Mouse (Mus musculus): Measurements from ENCODE around the gene Abcb11. TPM values are rescaled to one million over a fixed set of nuclear protein-coding genes. Genes with fewer than 3 reads are reported as not detected.
A peak's percentile ranks its signal among the peaks of the same experiment; 100 is the strongest.

The Abcb11 gene
- 0.19 and 0.21 TPM in 2 replicates for polyA plus RNA-seq (2015; fragmentation: Nextera tagmentation; extraction: Ambion mirVana)

DNA sequence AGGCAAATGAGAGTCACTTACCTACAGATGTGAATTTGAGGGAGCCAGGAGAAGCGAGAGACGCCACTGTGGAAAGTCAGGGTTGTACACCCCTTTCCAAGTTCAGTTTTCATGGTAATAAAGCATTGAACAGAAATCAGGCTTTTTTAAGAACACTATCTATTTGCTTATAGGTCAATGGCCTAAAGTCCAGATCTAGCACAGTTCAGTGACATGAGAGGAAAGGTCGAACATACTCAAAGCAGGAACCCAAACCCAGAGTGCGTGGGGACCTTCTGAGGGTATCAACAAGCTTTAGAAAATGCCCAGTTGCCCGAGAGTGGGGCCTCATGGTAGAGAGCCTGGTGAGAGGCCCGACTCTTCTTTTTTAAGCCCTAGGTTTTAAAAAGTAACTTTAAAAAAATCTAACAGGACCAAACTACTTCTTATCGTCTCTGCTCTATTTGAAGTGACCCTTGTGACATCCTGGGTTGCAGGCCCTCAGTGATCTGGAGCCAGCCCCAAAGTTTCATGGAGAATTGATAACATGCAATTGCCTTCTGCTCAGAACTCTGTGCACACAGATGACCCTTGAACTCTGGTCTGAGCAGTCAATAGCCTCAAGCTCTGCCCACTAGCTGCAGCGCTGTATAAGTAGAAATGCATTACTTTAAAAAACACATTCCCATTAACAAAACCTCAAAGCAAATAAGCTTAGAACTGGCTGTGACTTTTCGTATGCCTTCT is at the start of gene Abcb11:
Gene Abcb11 (minus strand): TSS at position 121 of the 726 bp plus-strand sequence.
- Histone ChIP-seq H3K4me1 (replicated peaks; ENCODE audit: control insufficient read depth, insufficient read depth, low read length) (no peaks in the 10 kb centered on the region), H3K4me2 (ENCODE audit: low read depth, low read length) (no peak within 1 kb of the TSS), H3K27ac (ENCODE audit: low read length) (no peak within 1 kb of the TSS), H3K4me3 (ENCODE audit: low read length) (no peak within 1 kb of the TSS), H3K36me3 (ENCODE audit: control insufficient read depth, insufficient read depth, low read length) (no peaks in the 10 kb centered on the region), H3K9me3 (ENCODE audit: control insufficient read depth, low read length) (no peaks in the 10 kb centered on the region), H3K9ac (ENCODE audit: low read length) (no peak within 1 kb of the TSS), H3K27me3 (ENCODE audit: control insufficient read depth, insufficient read depth, low read depth, low read length) (no peaks in the 10 kb centered on the region)
- 81% methylated on average over 9 of the region's 9 CpGs for WGBS
- no peak for ATAC-seq (ENCODE audit: low read depth)

DNA sequence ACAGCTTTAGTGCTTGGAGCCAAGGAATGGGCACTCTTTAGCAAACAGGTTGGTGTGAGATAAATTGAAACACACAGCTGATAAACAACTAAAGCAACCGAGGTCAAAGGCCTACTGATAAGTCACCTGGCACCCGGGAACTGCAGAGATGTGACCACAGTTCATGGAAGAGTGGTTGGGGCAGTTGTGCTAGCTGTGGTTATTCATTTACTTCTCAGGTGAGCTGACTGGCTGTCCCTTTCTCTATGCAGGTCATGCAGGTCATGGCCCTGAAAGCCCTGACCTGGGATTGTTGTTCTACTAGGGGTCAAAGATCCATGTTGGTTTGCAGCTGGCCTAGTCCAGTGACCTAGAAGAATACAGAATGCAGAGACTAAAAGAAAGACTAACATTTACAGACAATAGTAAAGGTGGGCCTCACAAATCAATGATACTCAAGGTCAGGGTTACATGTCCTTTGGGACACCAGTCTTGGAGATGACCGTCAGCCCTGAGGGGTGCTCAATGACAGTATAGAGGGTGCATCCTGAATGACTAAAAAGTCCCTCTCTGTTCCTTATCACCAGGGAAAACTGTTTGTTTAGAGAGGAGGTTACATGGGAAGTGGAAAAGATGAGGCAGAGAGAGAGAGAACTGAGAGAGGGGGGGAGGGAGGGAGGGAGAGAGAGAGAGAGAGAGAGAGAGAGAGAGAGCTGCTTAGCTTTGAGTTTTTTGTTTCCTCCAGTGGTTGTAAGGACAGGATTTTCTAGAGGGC is 43.9 kb upstream of the Abcb11 start:
- no peak overlapping the region for H3K4me3 ChIP-seq (ENCODE audit: low read length)
- no peak for ATAC-seq (ENCODE audit: low read depth)
- no peak overlapping the region for H3K27ac ChIP-seq (ENCODE audit: low read length)
- H3K9ac ChIP-seq (ENCODE audit: low read length): no peak overlapping the region
- H3K4me1 ChIP-seq (replicated peaks; ENCODE audit: control insufficient read depth, insufficient read depth, low read length): no peaks in the 10 kb centered on the region
- H3K9me3 ChIP-seq (ENCODE audit: control insufficient read depth, low read length): no peaks in the 10 kb centered on the region
- no peaks in the 10 kb centered on the region for H3K36me3 ChIP-seq (ENCODE audit: control insufficient read depth, insufficient read depth, low read length)
- no peaks in the 10 kb centered on the region for H3K27me3 ChIP-seq (ENCODE audit: control insufficient read depth, insufficient read depth, low read depth, low read length)
- 37% methylated on average over 3 of the region's 3 CpGs for WGBS
- no peak overlapping the region for H3K4me2 ChIP-seq (ENCODE audit: low read depth, low read length)

DNA sequence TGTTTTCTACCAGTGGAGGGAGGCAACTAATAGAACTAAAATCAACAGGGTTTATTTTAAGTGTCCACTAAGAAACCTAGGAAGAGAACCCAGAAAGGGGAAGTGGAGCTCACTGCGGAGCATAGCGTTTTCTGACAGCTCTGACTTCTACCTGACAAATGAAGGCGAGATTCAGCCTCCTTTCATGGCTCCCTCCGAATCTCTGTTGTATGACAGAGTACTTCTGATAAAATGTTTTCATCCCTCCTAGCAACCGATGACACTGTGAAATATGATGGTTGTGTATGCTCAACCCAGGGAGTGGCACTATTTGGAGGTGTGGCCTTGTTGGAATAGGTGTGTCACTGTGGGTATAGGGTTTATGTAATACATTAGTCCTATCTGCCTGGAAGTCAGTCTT is 40.4 kb upstream of the Abcb11 start:
- Histone ChIP-seq H3K27ac (ENCODE audit: low read length) (no peak overlapping the region), H3K4me1 (replicated peaks; ENCODE audit: control insufficient read depth, insufficient read depth, low read length) (peaks cover 3% of the 10 kb centered on the region; the same call in 1 of the 2 replicates), H3K4me2 (ENCODE audit: low read depth, low read length) (no peak overlapping the region), H3K27me3 (ENCODE audit: control insufficient read depth, insufficient read depth, low read depth, low read length) (no peaks in the 10 kb centered on the region), H3K9ac (ENCODE audit: low read length) (no peak overlapping the region), H3K9me3 (ENCODE audit: control insufficient read depth, low read length) (no peaks in the 10 kb centered on the region), H3K36me3 (ENCODE audit: control insufficient read depth, insufficient read depth, low read length) (no peaks in the 10 kb centered on the region), H3K4me3 (ENCODE audit: low read length) (no peak overlapping the region)
- no peak for ATAC-seq (ENCODE audit: low read depth)
- 62% methylated on average over 5 of the region's 5 CpGs for WGBS

DNA sequence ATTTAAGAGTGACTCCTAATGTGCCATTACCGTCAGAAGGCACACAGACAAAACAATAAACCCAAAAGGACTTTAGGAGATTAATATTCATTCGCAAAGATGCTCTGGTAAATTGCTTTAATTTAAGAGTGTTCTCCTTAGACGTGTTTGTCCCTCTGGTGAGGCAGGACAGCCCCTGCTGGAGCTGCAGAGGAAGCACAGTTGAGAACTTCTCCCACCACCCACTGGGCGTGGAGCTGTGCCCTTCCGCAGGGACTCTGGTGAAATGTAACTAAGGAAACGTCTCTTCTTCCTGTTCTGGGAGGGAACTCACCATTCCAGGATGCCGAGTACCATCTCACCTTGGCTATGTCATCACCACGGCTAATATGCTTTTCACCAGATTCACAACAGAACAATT is 39.3 kb upstream of the Abcb11 start:
- Histone ChIP-seq H3K27me3 (ENCODE audit: control insufficient read depth, insufficient read depth, low read depth, low read length) (no peaks in the 10 kb centered on the region), H3K9ac (ENCODE audit: low read length) (no peak overlapping the region), H3K4me1 (replicated peaks; ENCODE audit: control insufficient read depth, insufficient read depth, low read length) (peaks cover 3% of the 10 kb centered on the region; the same call in 1 of the 2 replicates), H3K36me3 (ENCODE audit: control insufficient read depth, insufficient read depth, low read length) (no peaks in the 10 kb centered on the region), H3K27ac (ENCODE audit: low read length) (no peak overlapping the region), H3K4me3 (ENCODE audit: low read length) (no peak overlapping the region), H3K9me3 (ENCODE audit: control insufficient read depth, low read length) (no peaks in the 10 kb centered on the region), H3K4me2 (ENCODE audit: low read depth, low read length) (no peak overlapping the region)
- WGBS: 43% methylated on average over 8 of the region's 8 CpGs
- ATAC-seq (ENCODE audit: low read depth): no peak

DNA sequence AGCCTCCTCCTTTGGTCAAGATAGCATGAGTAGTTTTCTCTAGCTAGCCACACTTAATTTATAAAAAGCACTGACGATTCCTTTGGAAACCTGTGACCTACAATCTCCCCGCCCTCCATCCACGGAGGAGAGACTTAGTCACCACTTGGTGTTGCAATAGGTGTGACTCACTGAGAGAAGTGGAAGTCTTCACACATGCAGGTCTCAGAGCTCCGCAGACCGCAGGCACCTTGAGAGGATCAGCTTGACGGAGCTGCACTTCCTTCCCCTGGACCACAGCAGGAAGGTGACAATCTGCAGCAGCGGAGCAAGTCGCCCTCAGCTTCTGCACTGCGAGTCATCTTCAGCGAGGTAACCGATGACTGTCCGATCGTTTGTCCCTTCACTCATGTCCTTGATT is 37.9 kb upstream of the Abcb11 start, which contains the start of gene Dhrs9:
Gene Dhrs9 (plus strand): TSS at position 165 of the 400 bp plus-strand sequence.
- H3K4me1 ChIP-seq (replicated peaks; ENCODE audit: control insufficient read depth, insufficient read depth, low read length): peaks cover 3% of the 10 kb centered on the region; the same call in 1 of the 2 replicates
- no peaks in the 10 kb centered on the region for H3K36me3 ChIP-seq (ENCODE audit: control insufficient read depth, insufficient read depth, low read length)
- ATAC-seq (ENCODE audit: low read depth): peak; percentile 62; the same call in 1 of the 2 replicates
- no peak within 1 kb of the TSS for H3K4me2 ChIP-seq (ENCODE audit: low read depth, low read length)
- H3K27ac ChIP-seq (ENCODE audit: low read length): no peak within 1 kb of the TSS
- WGBS: 24% methylated on average over 13 of the region's 13 CpGs
- no peaks in the 10 kb centered on the region for H3K9me3 ChIP-seq (ENCODE audit: control insufficient read depth, low read length)
- no peaks in the 10 kb centered on the region for H3K27me3 ChIP-seq (ENCODE audit: control insufficient read depth, insufficient read depth, low read depth, low read length)
- H3K9ac ChIP-seq (ENCODE audit: low read length): no peak within 1 kb of the TSS
- H3K4me3 ChIP-seq (ENCODE audit: low read length): no peak within 1 kb of the TSS

DNA sequence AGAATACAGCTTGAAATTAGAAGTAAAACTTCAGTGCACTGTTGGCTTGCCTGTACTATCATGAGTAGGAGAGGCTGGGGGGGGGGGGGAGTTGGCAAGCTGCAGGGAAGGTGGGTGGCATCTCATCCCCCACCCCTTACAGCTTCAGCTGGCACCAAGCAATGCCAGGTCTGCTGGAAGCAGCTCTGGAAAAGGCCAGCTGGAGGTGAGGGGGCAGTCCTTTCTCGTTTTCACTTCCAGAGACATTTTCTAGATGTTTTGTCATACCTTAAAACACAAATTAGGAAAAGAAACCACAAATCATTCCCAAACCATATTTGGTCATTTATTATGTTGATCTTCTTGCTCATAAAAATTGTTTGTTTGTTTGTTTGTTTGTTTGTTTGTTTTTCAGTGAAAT is 37.4 kb upstream of the Abcb11 start:
- Histone ChIP-seq H3K4me3 (ENCODE audit: low read length) (no peak overlapping the region), H3K36me3 (ENCODE audit: control insufficient read depth, insufficient read depth, low read length) (no peaks in the 10 kb centered on the region), H3K9ac (ENCODE audit: low read length) (no peak overlapping the region), H3K27me3 (ENCODE audit: control insufficient read depth, insufficient read depth, low read depth, low read length) (no peaks in the 10 kb centered on the region), H3K9me3 (ENCODE audit: control insufficient read depth, low read length) (no peaks in the 10 kb centered on the region), H3K4me2 (ENCODE audit: low read depth, low read length) (no peak overlapping the region), H3K4me1 (replicated peaks; ENCODE audit: control insufficient read depth, insufficient read depth, low read length) (peaks cover 3% of the 10 kb centered on the region; the same call in 1 of the 2 replicates), H3K27ac (ENCODE audit: low read length) (no peak overlapping the region)
- no peak for ATAC-seq (ENCODE audit: low read depth)
- WGBS: 37% methylated on average over 1 of the region's 1 CpGs

DNA sequence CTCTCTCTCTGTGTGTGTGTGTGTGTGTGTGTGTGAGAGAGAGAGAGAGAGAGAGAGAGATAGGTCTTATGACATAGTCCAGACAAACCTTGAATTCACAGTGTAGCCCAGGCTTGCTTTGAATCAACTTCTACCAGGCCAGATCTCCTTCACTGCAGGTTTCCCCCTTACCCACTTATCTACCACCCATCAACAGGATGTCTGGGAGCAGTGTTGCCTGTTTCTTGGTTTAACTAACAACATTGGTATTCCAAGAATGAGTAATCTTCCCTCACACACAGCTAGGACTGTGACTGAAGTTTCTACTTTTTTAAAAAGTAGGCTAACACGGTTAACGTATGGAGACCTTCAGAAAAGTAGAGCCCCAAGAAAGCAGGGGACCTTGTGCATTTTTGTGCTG is 34.4 kb upstream of the Abcb11 start:
- Histone ChIP-seq H3K4me1 (replicated peaks; ENCODE audit: control insufficient read depth, insufficient read depth, low read length) (peaks cover 3% of the 10 kb centered on the region; the same call in 1 of the 2 replicates), H3K36me3 (ENCODE audit: control insufficient read depth, insufficient read depth, low read length) (no peaks in the 10 kb centered on the region), H3K4me2 (ENCODE audit: low read depth, low read length) (no peak overlapping the region), H3K27ac (ENCODE audit: low read length) (no peak overlapping the region), H3K9me3 (ENCODE audit: control insufficient read depth, low read length) (no peaks in the 10 kb centered on the region), H3K4me3 (ENCODE audit: low read length) (no peak overlapping the region), H3K9ac (ENCODE audit: low read length) (no peak overlapping the region), H3K27me3 (ENCODE audit: control insufficient read depth, insufficient read depth, low read depth, low read length) (no peaks in the 10 kb centered on the region)
- WGBS: 67% methylated on average over 2 of the region's 2 CpGs
- ATAC-seq (ENCODE audit: low read depth): no peak

DNA sequence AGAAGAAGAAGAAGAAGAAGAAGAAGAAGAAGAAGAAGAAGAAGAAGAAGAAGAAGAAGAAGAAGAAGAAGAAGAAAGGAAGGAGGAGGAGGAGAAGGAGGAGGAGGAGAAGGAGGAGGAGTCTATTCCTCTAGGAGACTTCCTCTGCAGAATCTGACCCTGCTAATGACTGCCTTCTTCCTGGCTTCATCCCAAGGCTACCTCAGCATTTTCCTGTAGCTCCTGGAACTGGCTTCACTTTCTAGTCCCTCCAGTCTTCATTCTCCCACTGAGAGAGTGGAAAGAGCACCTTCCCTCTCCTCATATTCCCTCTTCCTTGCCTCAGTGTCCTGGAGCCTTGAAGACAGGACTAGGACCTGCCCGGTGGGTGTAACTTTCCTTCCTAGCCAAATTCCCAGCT is 22.9 kb upstream of the Abcb11 start:
- no peak overlapping the region for H3K27ac ChIP-seq (ENCODE audit: low read length)
- H3K4me3 ChIP-seq (ENCODE audit: low read length): no peak overlapping the region
- ATAC-seq (ENCODE audit: low read depth): no peak
- no peak overlapping the region for H3K4me2 ChIP-seq (ENCODE audit: low read depth, low read length)
- H3K36me3 ChIP-seq (ENCODE audit: control insufficient read depth, insufficient read depth, low read length): no peaks in the 10 kb centered on the region
- no peak overlapping the region for H3K9ac ChIP-seq (ENCODE audit: low read length)
- WGBS: 100% methylated on average over 1 of the region's 1 CpGs
- no peaks in the 10 kb centered on the region for H3K9me3 ChIP-seq (ENCODE audit: control insufficient read depth, low read length)
- H3K4me1 ChIP-seq (replicated peaks; ENCODE audit: control insufficient read depth, insufficient read depth, low read length): no peaks in the 10 kb centered on the region
- H3K27me3 ChIP-seq (ENCODE audit: control insufficient read depth, insufficient read depth, low read depth, low read length): no peaks in the 10 kb centered on the region

DNA sequence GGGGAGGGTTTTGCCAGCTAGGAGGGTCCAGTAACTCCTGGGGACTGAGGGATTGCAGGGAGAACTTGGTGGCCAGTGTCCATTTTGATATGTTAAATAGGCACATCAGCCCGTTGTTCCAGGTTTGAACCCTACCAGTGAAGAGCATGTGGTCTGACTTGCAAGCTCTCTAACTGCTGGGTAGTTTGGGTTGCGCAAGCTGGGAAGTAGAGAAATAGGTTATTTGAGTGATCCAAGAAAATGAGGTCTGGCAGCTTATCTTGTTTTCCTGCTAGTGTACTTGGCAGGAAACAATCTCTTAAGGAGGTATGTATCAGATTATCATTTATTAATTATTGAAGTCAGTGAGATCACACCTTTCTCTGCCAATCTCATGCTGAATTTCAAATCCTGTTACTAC is 22.4 kb upstream of the Abcb11 start:
- H3K4me3 ChIP-seq (ENCODE audit: low read length): no peak overlapping the region
- ATAC-seq (ENCODE audit: low read depth): no peak
- no peak overlapping the region for H3K27ac ChIP-seq (ENCODE audit: low read length)
- H3K27me3 ChIP-seq (ENCODE audit: control insufficient read depth, insufficient read depth, low read depth, low read length): no peaks in the 10 kb centered on the region
- no peaks in the 10 kb centered on the region for H3K9me3 ChIP-seq (ENCODE audit: control insufficient read depth, low read length)
- 78% methylated on average over 2 of the region's 2 CpGs for WGBS
- no peak overlapping the region for H3K4me2 ChIP-seq (ENCODE audit: low read depth, low read length)
- H3K4me1 ChIP-seq (replicated peaks; ENCODE audit: control insufficient read depth, insufficient read depth, low read length): no peaks in the 10 kb centered on the region
- H3K9ac ChIP-seq (ENCODE audit: low read length): no peak overlapping the region
- no peaks in the 10 kb centered on the region for H3K36me3 ChIP-seq (ENCODE audit: control insufficient read depth, insufficient read depth, low read length)
